Mouse (Mus musculus): ENCODE data around the gene Fam120b. TPM values are rescaled to one million over a fixed set of nuclear protein-coding genes. Genes with fewer than 3 reads are reported as not detected.
"Not testable (repeated sequence)": the region's sequence is repeated elsewhere in the genome, so short reads cannot be mapped to it uniquely, and the experiment has no call there.

Fam120b gene
- polyA plus RNA-seq, 1 experiment, result 33.8 TPM

GRCm38 (mm10) chr17:15440463-15441121 lies 44.6 kb downstream of the Fam120b start:
- TF ChIP-seq CTCF (IDR thresholded peaks at IDR 0.05; ENCODE audit: borderline replicate concordance, insufficient read depth, low read depth, low read length) (no peak), POLR2A (IDR thresholded peaks at IDR 0.05; ENCODE audit: borderline replicate concordance, insufficient read depth, low read length) (no peak)
- 16% methylated on average over 11 of the region's 11 CpGs for WGBS
- Histone ChIP-seq H3K27me3 (ENCODE audit: control insufficient read depth, insufficient read depth, low read length) (no peaks in the 10 kb centered on the region; the same call in 1 of the 2 replicates), H3K4me3 (replicated peaks; ENCODE audit: insufficient read depth, low read depth, low read length) (no peak overlapping the region), H3K4me1 (ENCODE audit: control insufficient read depth, insufficient read depth, low read length) (peaks cover 6% of the 10 kb centered on the region), H3K27ac (ENCODE audit: insufficient read depth, low read length) (no peak overlapping the region)
- DNase-seq, result peak; percentile 32 to 52

- DNase-seq, result no peak
- Histone ChIP-seq H3K27me3 (ENCODE audit: control insufficient read depth, insufficient read depth, low read length) (no peaks in the 10 kb centered on the region; the same call in 1 of the 2 replicates), H3K4me3 (replicated peaks; ENCODE audit: insufficient read depth, low read depth, low read length) (no peak overlapping the region), H3K4me1 (ENCODE audit: control insufficient read depth, insufficient read depth, low read length) (peaks cover 3% of the 10 kb centered on the region), H3K27ac (ENCODE audit: insufficient read depth, low read length) (no peak overlapping the region)
- WGBS, result 85% methylated on average over 3 of the region's 3 CpGs
- TF ChIP-seq POLR2A (IDR thresholded peaks at IDR 0.05; ENCODE audit: borderline replicate concordance, insufficient read depth, low read length), result no peak
- TF ChIP-seq CTCF (IDR thresholded peaks at IDR 0.05; ENCODE audit: borderline replicate concordance, insufficient read depth, low read depth, low read length), result no peak
These were observed 49.4 kb downstream of the Fam120b start for GRCm38 (mm10) chr17:15445421-15445820.

- no peak for DNase-seq
- WGBS, result 68% methylated on average over 5 of the region's 5 CpGs
- Histone ChIP-seq H3K4me1 (ENCODE audit: control insufficient read depth, insufficient read depth, low read length) (no peaks in the 10 kb centered on the region), H3K27ac (ENCODE audit: insufficient read depth, low read length) (no peak overlapping the region), H3K4me3 (replicated peaks; ENCODE audit: insufficient read depth, low read depth, low read length) (no peak overlapping the region), H3K27me3 (ENCODE audit: control insufficient read depth, insufficient read depth, low read length) (no peaks in the 10 kb centered on the region; the same call in 1 of the 2 replicates)
- TF ChIP-seq CTCF (IDR thresholded peaks at IDR 0.05; ENCODE audit: borderline replicate concordance, insufficient read depth, low read depth, low read length), result no peak
These were observed 51.8 kb downstream of the Fam120b start for GRCm38 (mm10) chr17:15447831-15448230.

GRCm38 (mm10) chr17:15449144-15449543 lies 53.1 kb downstream of the Fam120b start:
- H3K27ac ChIP-seq (ENCODE audit: insufficient read depth, low read length); DNase-seq; H3K4me1 ChIP-seq (ENCODE audit: control insufficient read depth, insufficient read depth, low read length); H3K4me3 ChIP-seq (replicated peaks; ENCODE audit: insufficient read depth, low read depth, low read length); H3K27me3 ChIP-seq (ENCODE audit: control insufficient read depth, insufficient read depth, low read length): not testable (repeated sequence)
- WGBS, result 75% methylated on average over 6 of the region's 6 CpGs

GRCm38 (mm10) chr17:15449606-15450005 lies 53.6 kb downstream of the Fam120b start:
- Histone ChIP-seq H3K27ac (ENCODE audit: insufficient read depth, low read length) (no peak overlapping the region), H3K4me1 (ENCODE audit: control insufficient read depth, insufficient read depth, low read length) (no peaks in the 10 kb centered on the region), H3K27me3 (ENCODE audit: control insufficient read depth, insufficient read depth, low read length) (no peaks in the 10 kb centered on the region; the same call in 1 of the 2 replicates), H3K4me3 (replicated peaks; ENCODE audit: insufficient read depth, low read depth, low read length) (no peak overlapping the region)
- 71% methylated on average over 3 of the region's 3 CpGs for WGBS
- no peak for DNase-seq
- TF ChIP-seq POLR2A (IDR thresholded peaks at IDR 0.05; ENCODE audit: borderline replicate concordance, insufficient read depth, low read length) (no peak), CTCF (IDR thresholded peaks at IDR 0.05; ENCODE audit: borderline replicate concordance, insufficient read depth, low read depth, low read length) (no peak)

- Histone ChIP-seq H3K4me1 (ENCODE audit: control insufficient read depth, insufficient read depth, low read length) (no peaks in the 10 kb centered on the region), H3K27me3 (ENCODE audit: control insufficient read depth, insufficient read depth, low read length) (no peaks in the 10 kb centered on the region; the same call in 1 of the 2 replicates), H3K4me3 (replicated peaks; ENCODE audit: insufficient read depth, low read depth, low read length) (no peak overlapping the region), H3K27ac (ENCODE audit: insufficient read depth, low read length) (no peak overlapping the region)
- WGBS, result 90% methylated on average over 4 of the region's 4 CpGs
- DNase-seq, result no peak
- no peak for TF ChIP-seq CTCF (IDR thresholded peaks at IDR 0.05; ENCODE audit: borderline replicate concordance, insufficient read depth, low read depth, low read length)
- TF ChIP-seq POLR2A (IDR thresholded peaks at IDR 0.05; ENCODE audit: borderline replicate concordance, insufficient read depth, low read length), result no peak
These were observed 59.2 kb downstream of the Fam120b start for GRCm38 (mm10) chr17:15455203-15455602.

GRCm38 (mm10) chr17:15456595-15456994 lies 60.6 kb downstream of the Fam120b start:
- 89% methylated on average over 2 of the region's 2 CpGs for WGBS
- H3K27me3 ChIP-seq (ENCODE audit: control insufficient read depth, insufficient read depth, low read length), result no peaks in the 10 kb centered on the region; the same call in 1 of the 2 replicates
- DNase-seq, result no peak
- H3K4me1 ChIP-seq (ENCODE audit: control insufficient read depth, insufficient read depth, low read length), result no peaks in the 10 kb centered on the region
- TF ChIP-seq POLR2A (IDR thresholded peaks at IDR 0.05; ENCODE audit: borderline replicate concordance, insufficient read depth, low read length) (no peak), CTCF (IDR thresholded peaks at IDR 0.05; ENCODE audit: borderline replicate concordance, insufficient read depth, low read depth, low read length) (no peak)
- H3K4me3 ChIP-seq (replicated peaks; ENCODE audit: insufficient read depth, low read depth, low read length), result no peak overlapping the region
- no peak overlapping the region for H3K27ac ChIP-seq (ENCODE audit: insufficient read depth, low read length)

- no peak overlapping the region for H3K4me3 ChIP-seq (replicated peaks; ENCODE audit: insufficient read depth, low read depth, low read length)
- no peaks in the 10 kb centered on the region for H3K4me1 ChIP-seq (ENCODE audit: control insufficient read depth, insufficient read depth, low read length)
- DNase-seq, result no peak
- whole genome bisulfite sequencing, result 38% methylated on average over 4 of the region's 4 CpGs
- H3K27ac ChIP-seq (ENCODE audit: insufficient read depth, low read length), result no peak overlapping the region
- H3K27me3 ChIP-seq (ENCODE audit: control insufficient read depth, insufficient read depth, low read length), result no peaks in the 10 kb centered on the region
- TF ChIP-seq POLR2A (IDR thresholded peaks at IDR 0.05; ENCODE audit: borderline replicate concordance, insufficient read depth, low read length) (no peak), CTCF (IDR thresholded peaks at IDR 0.05; ENCODE audit: borderline replicate concordance, insufficient read depth, low read depth, low read length) (no peak)
These were observed 63.8 kb downstream of the Fam120b start for GRCm38 (mm10) chr17:15459761-15460160.

Data from cerebellum, adult 2 months (tissue).